Mouse (Mus musculus): Measurements from ENCODE around the gene Tubb4b.

Gene Tubb4b

DNA sequence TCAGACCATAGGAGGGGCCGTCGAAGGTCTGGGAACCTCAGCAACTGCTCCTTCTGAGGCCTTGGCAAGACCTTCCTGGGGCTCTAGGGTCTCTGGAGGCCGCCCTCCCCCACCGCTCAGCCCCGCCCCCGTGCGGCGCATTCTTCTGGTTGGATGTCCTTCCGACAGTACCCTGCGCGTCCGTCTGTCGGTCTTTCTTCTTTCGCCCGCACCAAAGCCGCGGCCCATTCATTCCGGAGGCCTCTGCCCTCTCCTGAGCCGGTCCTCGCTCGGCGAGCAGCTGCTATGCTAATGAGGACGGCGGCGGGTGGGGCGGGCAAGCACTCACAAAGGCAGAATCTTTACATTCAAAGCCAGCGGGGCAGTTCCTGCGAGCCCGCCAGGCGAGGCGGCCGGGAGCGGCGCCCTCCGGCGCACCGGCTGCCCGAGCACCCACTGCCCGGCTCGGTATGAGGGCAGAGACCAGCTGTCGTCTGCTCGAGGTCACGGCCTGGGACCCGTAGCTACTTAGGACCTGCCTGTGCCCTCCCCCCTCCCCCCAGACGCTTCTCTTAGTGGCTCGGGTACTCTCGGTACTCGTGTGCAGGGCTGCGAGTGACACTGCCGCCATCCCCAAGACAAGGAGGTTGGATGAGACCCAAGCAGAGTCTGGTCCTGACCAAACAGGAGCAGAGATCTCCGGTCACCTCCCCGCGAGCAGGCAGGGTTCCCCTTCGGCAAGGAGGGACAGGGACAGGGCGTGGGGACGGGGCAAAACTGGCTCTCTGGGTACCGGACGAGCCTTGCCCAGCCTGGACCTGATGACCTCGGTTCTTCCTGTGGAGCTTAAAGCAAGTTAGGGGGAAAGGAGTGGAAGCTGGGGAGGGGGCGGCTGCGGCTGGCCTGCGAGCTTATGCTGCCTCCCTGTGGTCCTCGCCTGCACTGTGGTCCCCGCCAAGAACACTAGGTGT, 38.6 kb downstream of the Tubb4b start:
- no peak for DNase-seq (ENCODE audit: low spot score)

DNA sequence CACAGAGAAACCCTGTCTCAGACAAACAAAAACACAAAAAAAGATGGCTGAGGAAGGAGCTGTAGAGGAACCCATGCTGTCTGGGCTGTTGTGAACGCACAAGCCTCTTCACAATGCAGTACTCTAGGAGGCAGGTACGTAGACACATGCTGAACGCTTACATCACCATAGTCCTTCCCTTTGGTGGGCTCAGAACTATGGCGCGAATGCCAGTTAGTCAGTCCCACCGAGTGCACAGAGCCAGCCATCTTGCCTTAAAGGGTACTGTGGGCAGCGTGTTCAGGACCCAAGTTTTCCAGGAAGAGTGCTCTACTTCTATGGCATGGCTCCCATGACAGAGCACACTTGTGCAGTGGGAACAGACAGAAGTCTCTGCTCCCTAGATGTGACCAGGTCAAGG, 40.0 kb downstream of the Tubb4b start:
- no peak for DNase-seq (ENCODE audit: low spot score)

DNA sequence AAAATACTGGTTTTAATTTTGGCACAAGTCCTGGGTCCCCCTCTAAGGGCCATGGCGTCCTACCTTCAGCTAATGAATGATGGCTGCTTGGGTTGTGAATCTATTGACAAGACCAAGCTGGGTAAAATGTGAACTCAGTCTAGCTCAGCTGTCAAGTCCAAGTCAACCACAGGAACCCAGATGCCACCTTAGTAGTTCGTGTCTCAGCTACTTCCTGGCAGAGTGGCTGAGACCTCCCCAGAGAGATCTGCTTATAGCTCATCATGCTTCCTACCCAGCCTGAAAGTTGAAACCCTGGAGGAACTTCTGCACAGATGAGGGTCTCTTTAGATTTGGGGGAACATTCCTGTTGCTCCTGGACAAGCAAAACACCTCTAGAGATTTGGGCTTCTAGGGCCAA, 41.2 kb downstream of the Tubb4b start:
- DNase-seq (ENCODE audit: low spot score), result no peak

DNA sequence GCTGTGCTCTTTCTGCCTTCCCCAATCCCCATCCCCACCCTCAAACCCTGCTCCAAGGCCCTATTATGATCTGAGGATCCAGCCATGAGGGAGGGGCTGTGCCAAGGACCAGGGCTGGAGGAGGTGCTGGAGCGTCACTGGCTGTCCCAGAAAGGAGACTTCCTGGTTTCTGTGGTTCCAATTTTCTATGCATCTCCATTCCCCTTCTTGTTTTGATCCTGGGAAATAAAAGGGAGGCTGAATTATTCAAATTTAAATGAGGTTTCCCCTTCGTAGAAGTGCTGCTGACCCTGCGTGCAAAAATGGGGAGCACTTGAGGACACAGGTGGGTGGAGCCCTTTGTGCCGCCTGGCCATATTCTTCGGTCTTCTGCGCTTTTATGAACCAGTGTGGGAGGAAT, 41.8 kb downstream of the Tubb4b start:
- DNase-seq (ENCODE audit: low spot score), result no peak

DNA sequence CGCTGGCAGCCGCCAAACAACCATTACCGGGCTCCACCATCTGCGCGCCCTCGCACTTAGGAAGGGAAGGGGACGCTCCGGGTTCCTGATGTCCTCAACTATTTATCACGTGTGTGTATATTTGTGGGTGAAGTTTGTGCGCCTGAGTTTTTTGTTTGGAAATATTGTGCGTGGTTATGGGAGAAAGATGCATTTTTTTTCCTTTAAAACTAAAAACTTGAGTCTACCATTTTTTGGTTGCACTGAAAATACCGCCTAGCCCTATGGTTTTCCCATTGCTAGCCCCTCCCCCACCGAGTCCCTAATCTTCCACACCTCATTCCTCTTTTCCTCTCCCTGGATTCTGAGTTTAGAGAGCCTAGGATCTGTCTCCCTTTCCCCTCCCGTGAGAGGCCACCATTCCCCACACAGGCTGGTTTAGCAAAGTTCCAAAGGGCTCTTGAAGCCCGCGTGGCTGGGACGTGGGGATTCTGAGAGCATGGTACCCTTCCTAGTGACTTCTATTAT, 42.6 kb downstream of the Tubb4b start:
- no peak for DNase-seq (ENCODE audit: low spot score)

DNA sequence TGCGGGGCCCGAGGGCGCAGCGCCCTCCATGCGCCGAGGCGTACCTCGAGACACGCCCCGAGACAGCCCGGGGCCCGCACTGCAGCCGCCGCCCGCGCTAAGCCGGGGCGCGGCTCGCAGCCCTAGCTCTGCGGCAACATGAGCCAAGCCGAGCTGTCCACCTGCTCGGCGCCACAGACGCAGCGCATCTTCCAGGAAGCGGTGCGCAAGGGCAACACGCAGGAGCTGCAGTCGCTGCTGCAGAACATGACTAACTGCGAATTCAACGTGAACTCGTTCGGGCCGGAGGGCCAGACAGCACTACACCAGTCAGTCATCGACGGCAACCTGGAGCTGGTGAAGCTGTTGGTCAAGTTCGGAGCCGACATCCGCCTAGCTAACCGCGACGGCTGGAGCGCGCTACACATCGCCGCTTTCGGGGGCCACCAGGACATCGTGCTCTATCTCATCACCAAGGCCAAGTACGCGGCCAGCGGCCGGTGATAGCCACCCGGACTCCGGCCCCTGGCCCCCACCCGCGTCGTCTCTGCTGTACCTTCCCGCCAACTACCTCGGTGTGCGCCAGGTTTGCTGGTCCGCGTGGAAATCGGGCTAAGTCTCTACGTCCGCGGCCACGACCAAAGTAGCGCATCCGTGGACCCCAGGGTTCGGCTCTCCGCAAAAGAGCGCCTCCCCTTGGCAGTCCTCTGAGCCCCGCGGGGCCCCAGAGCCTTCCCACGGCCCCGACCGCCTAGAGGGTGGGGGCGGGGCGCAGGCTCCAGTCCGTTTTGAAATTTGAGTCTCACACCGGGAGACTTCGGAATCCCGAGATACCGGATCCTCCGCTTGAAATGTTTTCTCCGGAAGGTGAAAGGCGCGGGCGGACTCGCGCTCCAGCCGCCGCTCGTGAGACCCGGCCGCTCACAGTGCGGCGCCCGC, 43.3 kb downstream of the Tubb4b start:
- DNase-seq (ENCODE audit: low spot score), result peak; percentile 62

DNA sequence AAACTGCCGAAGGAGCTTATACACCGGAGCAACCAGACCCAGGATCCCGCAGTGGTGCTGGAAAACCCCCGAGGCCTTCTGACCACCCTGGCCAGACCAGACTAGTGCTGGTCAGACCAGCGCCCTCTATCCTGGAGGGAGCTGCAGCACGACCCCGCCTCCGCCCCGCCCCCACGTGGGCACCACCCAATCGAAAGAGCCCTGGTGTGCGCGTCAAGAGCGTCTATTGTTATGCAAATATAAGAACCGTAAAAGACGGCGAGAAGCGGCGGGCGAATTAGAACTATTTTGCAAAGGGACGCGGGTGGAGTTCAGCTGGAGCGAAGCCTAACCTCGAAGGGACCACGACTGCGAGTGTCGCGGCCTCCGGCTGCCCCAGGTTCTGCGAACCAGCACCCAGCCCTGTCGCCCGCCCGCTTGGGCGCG, 44.0 kb downstream of the Tubb4b start, which contains the start of gene Nrarp:
Gene Nrarp (plus strand): TSS at position 281 of the 426 bp plus-strand sequence.
- peak; percentile 74 for DNase-seq (ENCODE audit: low spot score)

DNA sequence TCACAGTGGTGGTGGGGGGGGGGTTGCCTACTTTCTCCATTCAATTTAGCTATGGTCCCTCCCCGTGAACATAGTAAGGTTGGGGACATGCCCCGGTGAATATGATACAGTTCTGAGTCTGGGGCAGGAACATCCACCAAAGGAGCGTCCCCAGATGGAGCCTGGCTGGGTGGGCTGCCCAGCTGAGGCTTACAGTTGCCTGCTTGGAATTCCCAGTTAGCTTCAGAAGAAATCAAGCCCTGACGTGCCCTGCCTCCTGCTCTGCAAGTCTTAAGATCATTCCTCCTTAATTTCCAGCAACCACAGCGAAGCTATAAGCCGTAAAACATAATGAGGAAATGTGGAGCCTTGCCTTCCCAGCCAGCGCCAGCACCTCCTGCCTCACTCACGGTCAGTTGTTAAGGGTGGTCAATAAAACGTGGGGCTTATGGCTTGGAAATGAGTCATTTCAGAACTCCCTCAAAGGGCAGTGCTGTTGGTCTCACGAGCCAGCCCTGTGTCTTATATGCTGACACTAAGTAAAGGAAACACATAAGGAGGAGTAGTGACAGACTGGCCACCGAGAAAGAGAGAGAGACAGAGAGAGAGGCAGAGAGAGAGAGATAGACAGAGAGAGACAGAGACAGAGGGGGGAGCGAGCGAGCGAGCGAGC, 44.8 kb downstream of the Tubb4b start:
- no peak for DNase-seq (ENCODE audit: low spot score)

DNA sequence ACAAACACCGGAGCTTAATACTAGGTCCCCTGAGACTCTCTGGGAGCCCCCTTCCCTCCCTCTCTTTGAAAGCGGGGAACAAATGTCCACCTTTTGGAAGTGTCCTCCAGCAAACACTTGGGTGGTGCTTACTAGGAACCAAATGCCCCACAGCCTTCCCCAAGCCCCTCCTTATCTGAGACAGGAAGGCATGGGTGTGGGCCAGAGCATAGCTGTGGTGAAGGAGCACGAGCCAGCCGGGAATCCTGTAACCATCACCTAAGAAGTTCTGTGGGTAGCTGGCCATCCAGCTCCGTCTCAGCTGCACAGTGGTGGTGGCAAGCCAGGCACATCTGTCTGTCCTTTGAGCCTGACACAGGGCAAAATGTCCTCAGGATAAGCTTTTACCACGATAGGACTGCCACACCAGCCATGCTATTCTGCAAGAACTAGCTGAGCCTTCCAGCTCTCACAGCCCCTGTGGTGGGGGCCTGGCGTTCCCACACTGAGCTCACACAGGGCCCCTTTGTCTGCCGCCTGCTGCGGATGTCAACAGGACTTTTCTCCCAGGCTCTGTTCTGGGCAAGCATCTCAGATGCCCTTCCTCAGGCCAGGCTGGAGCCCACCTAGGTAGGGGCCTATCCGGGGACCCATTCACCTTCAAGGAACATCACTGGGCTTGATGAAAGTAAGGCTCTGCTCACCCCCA, 46.1 kb downstream of the Tubb4b start:
- no peak for DNase-seq (ENCODE audit: low spot score)

DNA sequence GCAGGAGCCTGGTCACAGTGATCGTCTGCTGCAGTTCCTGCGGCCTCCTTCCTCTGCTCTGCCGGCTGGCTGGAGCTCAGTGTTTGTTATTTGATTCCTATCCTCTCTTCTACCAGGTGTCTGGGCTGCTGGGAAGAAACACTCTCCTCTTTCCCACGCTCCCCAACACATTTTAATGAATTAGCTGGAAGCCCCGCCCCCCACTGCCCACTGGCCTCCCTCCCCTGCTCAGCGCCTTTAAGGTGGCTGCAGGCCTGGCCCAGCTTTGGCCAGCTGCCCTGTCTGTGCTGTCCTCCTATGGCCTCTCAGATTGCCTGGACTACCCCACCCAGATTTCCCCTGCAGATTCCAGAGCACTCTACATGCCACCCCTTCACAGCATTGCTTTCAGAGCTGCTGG, 46.8 kb downstream of the Tubb4b start:
- no peak for DNase-seq (ENCODE audit: low spot score)

DNA sequence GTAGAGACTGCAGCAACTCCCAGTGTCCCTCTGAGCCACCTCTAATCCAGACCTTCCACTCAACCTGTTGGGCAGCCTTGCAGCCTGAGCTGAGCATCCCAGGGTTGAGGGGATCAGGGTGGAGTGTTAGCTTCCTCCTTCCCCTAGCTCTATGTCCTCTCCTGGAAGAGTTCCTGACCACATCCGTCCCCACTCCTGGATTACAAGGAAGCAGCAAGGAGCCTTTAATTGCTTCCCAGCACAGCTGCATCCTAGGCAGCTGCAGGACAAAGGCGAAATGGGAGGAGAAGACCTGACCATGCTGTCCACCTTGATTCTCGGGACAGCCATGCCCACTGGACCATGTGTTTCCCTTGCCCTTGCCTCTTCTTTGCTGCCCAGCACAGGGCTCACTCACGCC, 47.4 kb downstream of the Tubb4b start:
- DNase-seq (ENCODE audit: low spot score), result no peak

DNA sequence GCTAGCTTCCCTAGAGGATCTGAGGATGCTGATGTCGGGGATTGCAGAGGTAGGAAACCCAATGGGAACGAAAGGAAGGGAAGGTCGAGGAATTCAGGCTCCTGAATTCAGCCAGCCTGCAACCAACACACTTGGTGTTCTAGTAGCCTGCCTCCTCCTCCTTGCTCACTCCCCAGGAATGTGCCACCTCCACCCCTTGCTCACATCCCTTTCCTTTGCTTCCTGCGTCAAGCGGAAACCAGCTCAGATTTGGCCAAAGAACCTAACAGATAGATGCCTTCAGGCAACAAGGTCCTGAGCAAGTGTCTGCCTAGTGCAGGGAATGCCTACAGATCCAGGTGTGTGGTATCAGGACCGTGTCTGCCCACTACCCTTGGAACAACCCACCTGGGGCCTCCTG, 47.9 kb downstream of the Tubb4b start:
- DNase-seq (ENCODE audit: low spot score), result no peak

DNA sequence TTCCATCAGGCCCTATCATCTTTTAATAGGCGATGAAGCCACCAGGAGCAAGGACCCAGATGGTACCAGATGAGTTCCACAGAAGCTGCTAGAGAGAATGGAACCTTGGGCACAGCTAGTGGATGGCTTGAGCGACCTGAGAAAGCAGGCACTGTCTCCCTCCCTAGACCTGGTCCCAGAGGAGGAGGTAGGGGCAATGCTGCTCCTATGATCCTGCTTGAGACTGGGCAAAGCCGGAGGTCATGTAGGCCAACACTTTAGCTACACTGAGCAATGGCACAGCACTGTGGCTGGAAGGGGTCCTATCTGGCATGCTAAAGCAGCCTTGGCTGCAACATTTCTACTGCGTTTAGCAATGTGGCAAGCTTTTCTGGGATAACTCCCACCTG, 48.8 kb downstream of the Tubb4b start:
- no peak for DNase-seq (ENCODE audit: low spot score)

DNA sequence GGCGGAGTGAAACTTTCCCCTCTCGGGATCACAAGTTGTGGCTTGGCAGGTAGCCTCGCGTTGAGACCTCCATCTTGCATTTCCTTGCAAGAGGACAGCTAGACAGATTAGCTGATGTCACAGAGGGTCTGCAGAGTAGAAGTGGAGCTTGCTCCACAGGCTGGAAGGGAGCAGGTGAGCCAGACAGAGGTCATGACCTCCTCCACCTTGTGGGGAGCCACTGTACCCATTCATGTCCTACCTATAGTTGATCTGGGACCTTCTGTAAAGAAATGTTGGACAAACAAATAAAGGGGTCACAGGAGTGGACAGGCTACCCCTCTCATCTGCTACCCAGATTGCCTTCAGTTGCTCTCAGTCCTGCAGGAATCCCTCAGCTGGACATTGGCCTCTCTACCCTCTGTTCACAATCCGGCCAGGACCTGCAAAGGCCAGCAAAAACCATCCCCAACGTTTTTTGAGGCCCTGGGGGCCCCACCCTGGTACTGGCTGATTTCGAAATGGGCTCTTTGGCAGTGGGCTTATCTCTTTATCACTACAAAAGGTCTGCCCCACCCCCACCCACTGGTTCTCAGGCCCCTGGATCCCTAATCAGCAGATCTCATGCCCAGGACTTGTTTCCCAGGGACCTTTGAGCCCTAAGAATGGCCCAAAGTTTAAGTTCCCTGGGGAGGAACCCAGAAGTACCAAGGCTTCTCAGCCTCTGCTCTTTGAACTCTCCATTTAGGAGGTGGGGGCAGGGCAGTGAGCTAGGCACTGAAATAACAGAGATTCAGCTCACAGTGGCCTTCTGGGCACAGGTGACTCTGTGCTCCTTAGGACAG, 49.4 kb downstream of the Tubb4b start:
- no peak for DNase-seq (ENCODE audit: low spot score)

DNA sequence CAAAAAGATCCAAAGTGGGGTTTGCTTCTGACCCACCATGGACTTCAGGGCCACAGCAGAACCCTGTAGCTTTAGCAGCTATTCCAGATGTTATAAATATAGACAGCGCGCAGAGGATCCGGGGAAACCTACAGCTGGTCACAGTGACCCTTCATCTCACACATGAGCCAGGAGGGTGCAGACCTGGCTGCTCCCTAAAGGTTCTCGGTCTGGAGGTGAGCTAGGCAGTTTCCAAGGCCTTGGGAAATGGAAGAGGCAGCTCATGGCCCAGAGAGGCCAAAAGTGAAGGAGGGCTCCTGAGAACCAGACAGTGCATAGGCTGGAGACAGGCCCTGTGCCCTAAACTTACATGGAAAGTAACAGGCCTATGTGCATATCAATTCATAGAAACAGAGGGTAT, 50.7 kb downstream of the Tubb4b start:
- no peak for DNase-seq (ENCODE audit: low spot score)

DNA sequence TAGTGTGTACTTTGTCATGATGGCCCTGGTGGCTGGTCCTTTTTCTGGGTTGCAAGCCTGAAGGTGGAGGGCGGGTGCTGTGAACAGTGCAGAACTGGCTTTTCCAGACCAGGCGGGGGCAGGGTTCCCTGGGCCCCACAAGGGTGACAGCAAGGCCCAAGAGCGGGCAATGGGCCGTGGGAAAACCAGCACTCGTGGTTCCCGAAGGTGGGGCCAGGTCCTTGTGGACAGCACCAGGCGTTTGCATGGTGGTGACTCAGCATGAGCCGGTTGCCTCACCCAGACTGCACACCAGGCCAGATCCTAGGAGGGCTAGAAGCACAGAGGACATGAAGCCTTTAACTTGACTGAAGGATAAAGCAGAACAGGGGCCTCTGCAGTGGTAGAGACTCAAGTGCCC, 51.9 kb downstream of the Tubb4b start:
- DNase-seq (ENCODE audit: low spot score), result no peak
